Mouse (Mus musculus) kidney, embryonic 15.5 days (tissue): ENCODE data around the gene Smurf1. TPM values are rescaled to one million over a fixed set of nuclear protein-coding genes. Genes with fewer than 3 reads are reported as not detected.

ENCODE experiments used
- ATAC-seq: fragments of 200-750 bp; cut with Nextera tagmentation; replicated peaks from 2 replicates; pipeline ENCODE4 v1.8.0; 2017; ENCODE audit warnings: moderate TSS enrichment; ENCODE audit not compliant: low FRiP score
- H3K27ac ChIP-seq: fragments of 300-500 bp; sonication (generic); 2 replicates; pipeline ENCODE4 v1.5.1; 2015; ENCODE audit warnings: mild to moderate bottlenecking, inconsistent platforms
- H3K27me3 ChIP-seq: fragments of 300-500 bp; sonication (generic); 2 replicates; pipeline ENCODE4 v1.6.1; 2015; ENCODE audit warnings: inconsistent platforms
- H3K36me3 ChIP-seq: fragments of 300-500 bp; sonication (generic); 2 replicates; pipeline ENCODE4 v1.6.1; 2015; ENCODE audit warnings: inconsistent platforms
- H3K4me1 ChIP-seq: fragments of 300-500 bp; sonication (generic); 2 replicates; pipeline ENCODE4 v1.6.1; 2015; ENCODE audit warnings: inconsistent platforms
- H3K4me2 ChIP-seq: fragments of 300-500 bp; sonication (generic); 2 replicates; pipeline ENCODE4 v1.6.1; 2015; ENCODE audit warnings: moderate library complexity, mild to moderate bottlenecking, inconsistent platforms
- H3K4me3 ChIP-seq: fragments of 300-500 bp; sonication (generic); replicated peaks from 2 replicates; pipeline ENCODE4 v1.5.1; 2015; ENCODE audit warnings: mild to moderate bottlenecking, inconsistent platforms
- H3K9ac ChIP-seq: fragments of 300-500 bp; sonication (generic); 2 replicates; pipeline ENCODE4 v1.6.1; 2015; ENCODE audit warnings: mild to moderate bottlenecking, inconsistent platforms
- H3K9me3 ChIP-seq: fragments of 300-500 bp; sonication (generic); replicated peaks from 2 replicates; pipeline ENCODE4 v1.6.1; 2016; ENCODE audit warnings: inconsistent platforms
- WGBS: fragments of 180-500 bp; shearing (Covaris S2); methylation state at CpG from one replicate; pipeline ENCODE4 v1.1.7; 2015; ENCODE audit warnings: mixed read lengths; 5-methylcytosine and 5-hydroxymethylcytosine counted together
- microRNA-seq: library from miRNA; unstranded; fragments of <30 nt; microRNA quantifications from one replicate; pipeline ENCODE4, GENCODE M21; 2016
- polyA plus RNA-seq: library from polyadenylated mRNA; unstranded; fragments of >200 nt; fragmentation: Nextera tagmentation; extraction: Ambion mirVana; gene quantifications from 2 replicates; pipeline ENCODE4 v1.2.1, GENCODE M21; 2015

Smurf1 gene
- polyA plus RNA-seq, 1 experiment from 2014 or later, result 15.4 TPM

DNA sequence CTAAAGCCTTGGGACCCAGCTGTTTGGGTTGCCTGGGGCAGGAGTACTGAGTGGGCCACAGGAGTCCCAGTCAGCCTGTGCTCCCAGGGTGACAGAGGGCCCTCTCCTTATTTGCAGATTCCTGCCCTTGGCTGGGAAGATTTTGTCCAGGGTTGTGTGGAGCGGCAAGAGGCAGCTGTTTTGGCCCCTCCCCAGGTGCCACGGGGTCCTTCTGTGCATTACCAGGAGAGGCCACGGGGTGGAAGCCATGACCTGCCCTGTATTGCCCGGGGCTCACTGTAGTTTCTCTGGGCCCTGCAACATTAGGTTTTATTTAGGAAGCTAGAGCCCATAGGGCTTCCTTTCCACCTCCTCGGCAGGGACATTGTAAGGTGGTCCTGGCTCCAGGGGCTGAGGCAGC lies 111.7 kb downstream of the Smurf1 start:
- H3K4me2 ChIP-seq, result no peak overlapping the region
- H3K27ac ChIP-seq, result no peak overlapping the region
- no peaks in the 10 kb centered on the region for H3K9me3 ChIP-seq
- ATAC-seq, result no peak
- 84% methylated on average over 5 of the region's 5 CpGs for WGBS
- peaks cover 96% of the 10 kb centered on the region for H3K36me3 ChIP-seq
- no peaks in the 10 kb centered on the region for H3K27me3 ChIP-seq
- H3K9ac ChIP-seq, result no peak overlapping the region
- no peaks in the 10 kb centered on the region for H3K4me1 ChIP-seq
- H3K4me3 ChIP-seq, result no peak overlapping the region

DNA sequence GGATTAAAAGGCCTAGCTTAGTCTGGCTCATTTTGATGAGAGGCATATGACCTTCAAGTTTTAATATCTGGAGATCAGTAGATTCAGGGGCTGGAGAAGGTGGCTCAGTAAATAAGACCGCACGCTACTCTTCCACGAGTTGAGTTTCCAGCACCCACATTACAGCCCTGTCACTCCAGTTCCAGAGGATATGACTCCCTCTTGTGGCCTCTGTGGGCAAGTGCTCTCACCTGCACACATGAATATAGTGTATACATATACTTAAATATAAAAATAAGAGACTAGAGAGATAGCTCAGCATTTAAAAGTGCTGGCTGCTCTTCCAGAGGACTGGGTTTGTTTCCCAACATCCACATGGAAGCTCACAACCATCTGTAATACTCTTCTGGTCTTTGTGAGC lies 113.8 kb downstream of the Smurf1 start:
- Histone ChIP-seq H3K27ac (no peak overlapping the region), H3K9me3 (no peaks in the 10 kb centered on the region), H3K4me2 (no peak overlapping the region), H3K36me3 (peaks cover 98% of the 10 kb centered on the region), H3K27me3 (no peaks in the 10 kb centered on the region), H3K9ac (no peak overlapping the region), H3K4me3 (no peak overlapping the region), H3K4me1 (no peaks in the 10 kb centered on the region)
- no peak for ATAC-seq
- 94% methylated on average over 3 of the region's 3 CpGs for WGBS

DNA sequence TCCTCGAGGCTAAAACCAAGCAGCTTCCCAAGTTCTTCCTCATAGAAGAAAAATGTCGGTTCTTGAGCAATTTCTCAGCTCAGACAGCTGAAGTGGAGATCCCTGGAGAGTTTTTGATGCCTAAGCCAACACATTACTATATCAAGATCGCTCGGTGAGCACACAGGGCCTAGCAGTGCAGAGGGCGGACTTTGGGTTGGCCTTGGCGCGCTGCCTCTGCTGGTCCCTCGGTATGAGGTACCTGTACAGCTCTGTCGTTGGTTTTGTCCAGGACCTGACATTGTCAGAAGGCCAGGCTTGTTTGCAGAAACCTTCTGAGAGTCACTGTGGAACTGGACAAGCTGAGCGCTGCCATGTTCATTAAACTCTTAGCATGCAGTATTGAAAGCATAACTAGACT lies 115.7 kb downstream of the Smurf1 start:
- no peak overlapping the region for H3K27ac ChIP-seq
- no peaks in the 10 kb centered on the region for H3K4me1 ChIP-seq
- no peaks in the 10 kb centered on the region for H3K27me3 ChIP-seq
- H3K4me2 ChIP-seq, result no peak overlapping the region
- 93% methylated on average over 10 of the region's 10 CpGs for WGBS
- ATAC-seq, result no peak
- no peak overlapping the region for H3K9ac ChIP-seq
- H3K4me3 ChIP-seq, result no peak overlapping the region
- H3K9me3 ChIP-seq, result no peaks in the 10 kb centered on the region
- H3K36me3 ChIP-seq, result peaks cover 100% of the 10 kb centered on the region

DNA sequence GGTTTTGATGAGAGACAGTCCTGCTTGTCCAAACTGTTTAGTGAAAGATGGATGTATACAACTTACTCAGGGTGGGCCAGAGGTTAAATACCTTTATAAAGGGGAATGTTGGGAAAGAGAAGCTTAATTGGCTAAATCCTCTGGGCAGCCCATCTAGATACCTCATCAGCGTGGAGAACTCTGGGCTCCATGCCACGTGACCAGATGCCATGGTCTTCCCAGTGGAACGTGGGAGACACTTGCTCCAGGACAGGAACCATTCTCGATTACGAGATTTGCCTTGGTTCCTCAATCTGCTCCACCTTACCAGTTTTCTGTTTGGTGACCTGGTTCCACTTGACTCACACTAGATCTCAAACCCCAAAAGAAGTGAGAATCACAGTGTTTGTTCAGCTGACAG lies 116.9 kb downstream of the Smurf1 start:
- H3K9ac ChIP-seq, result no peak overlapping the region
- no peaks in the 10 kb centered on the region for H3K27me3 ChIP-seq
- no peak overlapping the region for H3K27ac ChIP-seq
- peaks cover 100% of the 10 kb centered on the region for H3K36me3 ChIP-seq
- H3K4me3 ChIP-seq, result no peak overlapping the region
- ATAC-seq, result no peak
- no peak overlapping the region for H3K4me2 ChIP-seq
- no peaks in the 10 kb centered on the region for H3K9me3 ChIP-seq
- WGBS, result 85% methylated on average over 5 of the region's 5 CpGs
- no peaks in the 10 kb centered on the region for H3K4me1 ChIP-seq

DNA sequence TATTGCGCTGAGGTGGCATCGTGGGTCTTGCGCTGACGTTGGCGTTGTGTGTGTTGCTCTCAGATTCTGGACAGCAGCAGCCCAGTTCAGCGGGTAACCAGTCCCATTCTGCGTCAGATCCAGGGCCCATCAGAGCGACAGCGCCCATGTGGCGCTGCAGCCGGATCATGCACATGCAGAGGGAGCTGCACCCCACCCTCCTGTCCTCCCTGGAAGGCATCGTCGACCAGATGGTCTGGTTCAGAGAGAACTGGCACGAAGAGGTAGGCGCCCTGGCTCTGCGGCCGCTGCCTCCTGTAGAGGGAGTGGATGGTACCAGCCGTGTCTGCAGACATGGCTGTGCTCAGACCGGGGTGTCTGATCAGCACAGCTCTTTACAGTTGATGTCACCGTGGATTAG lies 120.3 kb downstream of the Smurf1 start:
- 93% methylated on average over 20 of the region's 20 CpGs for WGBS

DNA sequence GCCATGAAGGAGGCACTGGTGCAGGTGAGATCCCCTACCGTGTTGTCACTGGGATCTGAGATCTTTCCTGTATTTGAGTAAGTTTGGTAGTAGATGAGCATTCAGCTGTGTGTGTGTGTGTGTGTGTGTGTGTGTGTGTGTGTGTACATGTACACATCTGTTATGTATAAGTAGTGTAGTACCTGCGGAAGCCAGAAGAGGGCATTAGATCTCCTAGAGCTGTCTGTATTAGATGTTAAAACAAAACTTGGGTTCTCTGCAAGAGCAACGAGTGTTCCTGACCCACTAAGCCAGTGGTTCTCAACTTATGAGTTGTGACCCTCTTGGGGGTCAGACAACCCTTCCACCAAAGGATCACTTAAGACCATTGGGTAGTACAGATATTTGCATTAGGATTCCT lies 129.5 kb downstream of the Smurf1 start:
- no peaks in the 10 kb centered on the region for H3K9me3 ChIP-seq
- no peak overlapping the region for H3K4me2 ChIP-seq
- H3K27me3 ChIP-seq, result no peaks in the 10 kb centered on the region
- ATAC-seq, result no peak
- no peak overlapping the region for H3K4me3 ChIP-seq
- WGBS, result 90% methylated on average over 3 of the region's 3 CpGs
- H3K27ac ChIP-seq, result no peak overlapping the region
- H3K9ac ChIP-seq, result no peak overlapping the region
- H3K36me3 ChIP-seq, result peaks cover 100% of the 10 kb centered on the region
- no peaks in the 10 kb centered on the region for H3K4me1 ChIP-seq

More for the DNA sequence above, 120.3 kb downstream of the Smurf1 start:
- Histone ChIP-seq H3K27me3 (no peaks in the 10 kb centered on the region), H3K4me2 (no peak overlapping the region), H3K4me3 (no peak overlapping the region), H3K9ac (no peak overlapping the region), H3K4me1 (no peaks in the 10 kb centered on the region), H3K27ac (no peak overlapping the region), H3K9me3 (no peaks in the 10 kb centered on the region), H3K36me3 (peaks cover 100% of the 10 kb centered on the region)
- ATAC-seq, result no peak

DNA sequence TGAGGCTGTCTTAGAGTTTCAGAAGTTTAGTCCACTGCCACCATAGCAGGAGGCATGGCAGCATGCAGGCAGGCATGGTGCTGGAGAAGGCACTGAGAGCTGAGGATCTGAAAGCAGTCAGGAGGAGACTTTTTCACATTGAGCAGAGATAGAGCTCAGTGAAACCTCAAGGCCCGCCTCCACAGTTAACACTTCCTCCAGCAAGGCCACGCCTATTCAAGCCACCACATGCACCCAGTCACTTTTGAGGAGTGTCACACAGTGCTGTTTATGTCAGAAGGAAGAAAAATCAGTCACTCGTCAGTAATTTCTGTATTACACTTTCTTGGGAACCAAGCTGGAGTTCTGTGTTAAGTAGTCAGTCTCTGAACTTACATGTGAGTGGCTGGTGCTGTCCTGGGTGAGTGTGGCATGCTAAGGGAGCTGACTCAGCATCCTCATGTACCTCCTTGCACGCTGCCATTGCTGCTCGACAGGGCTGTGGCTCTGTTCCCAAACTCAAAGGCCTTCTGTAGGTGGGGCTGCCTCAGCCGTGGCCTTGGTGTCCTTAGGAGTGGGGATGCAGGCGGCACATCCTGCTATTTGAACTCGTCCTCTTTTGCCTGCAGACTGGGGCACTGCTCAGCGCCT lies 133.7 kb downstream of the Smurf1 start:
- Histone ChIP-seq H3K36me3 (peaks cover 100% of the 10 kb centered on the region), H3K4me1 (no peaks in the 10 kb centered on the region), H3K9ac (no peak overlapping the region), H3K27me3 (no peaks in the 10 kb centered on the region), H3K27ac (no peak overlapping the region), H3K9me3 (no peaks in the 10 kb centered on the region), H3K4me3 (no peak overlapping the region), H3K4me2 (no peak overlapping the region)
- no peak for ATAC-seq
- WGBS, result 88% methylated on average over 9 of the region's 9 CpGs

DNA sequence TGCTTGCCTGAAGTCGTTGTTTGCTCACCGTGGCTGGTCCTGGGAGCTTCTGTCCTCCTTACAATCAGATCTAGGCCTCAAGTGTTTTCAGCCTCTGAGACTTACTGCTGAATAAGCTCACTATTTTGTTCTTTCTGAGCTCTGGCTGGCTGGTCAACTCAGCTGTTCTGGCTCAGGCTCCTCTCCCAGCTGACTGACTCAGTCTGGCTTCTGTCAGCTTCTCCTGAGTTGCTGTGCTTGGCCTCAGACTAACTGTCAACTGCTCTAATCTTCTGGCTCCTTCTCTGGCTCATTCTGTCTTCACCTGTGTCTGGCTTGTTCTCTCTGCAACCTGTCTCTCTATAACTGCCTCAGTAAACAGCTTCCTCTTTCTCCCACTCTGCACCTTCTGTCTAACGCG lies 136.0 kb downstream of the Smurf1 start:
- Histone ChIP-seq H3K36me3 (peaks cover 100% of the 10 kb centered on the region), H3K27me3 (no peaks in the 10 kb centered on the region), H3K27ac (no peak overlapping the region), H3K4me3 (no peak overlapping the region), H3K9ac (no peak overlapping the region), H3K9me3 (no peaks in the 10 kb centered on the region), H3K4me2 (no peak overlapping the region), H3K4me1 (no peaks in the 10 kb centered on the region)
- no peak for ATAC-seq
- WGBS, result 92% methylated on average over 4 of the region's 4 CpGs

DNA sequence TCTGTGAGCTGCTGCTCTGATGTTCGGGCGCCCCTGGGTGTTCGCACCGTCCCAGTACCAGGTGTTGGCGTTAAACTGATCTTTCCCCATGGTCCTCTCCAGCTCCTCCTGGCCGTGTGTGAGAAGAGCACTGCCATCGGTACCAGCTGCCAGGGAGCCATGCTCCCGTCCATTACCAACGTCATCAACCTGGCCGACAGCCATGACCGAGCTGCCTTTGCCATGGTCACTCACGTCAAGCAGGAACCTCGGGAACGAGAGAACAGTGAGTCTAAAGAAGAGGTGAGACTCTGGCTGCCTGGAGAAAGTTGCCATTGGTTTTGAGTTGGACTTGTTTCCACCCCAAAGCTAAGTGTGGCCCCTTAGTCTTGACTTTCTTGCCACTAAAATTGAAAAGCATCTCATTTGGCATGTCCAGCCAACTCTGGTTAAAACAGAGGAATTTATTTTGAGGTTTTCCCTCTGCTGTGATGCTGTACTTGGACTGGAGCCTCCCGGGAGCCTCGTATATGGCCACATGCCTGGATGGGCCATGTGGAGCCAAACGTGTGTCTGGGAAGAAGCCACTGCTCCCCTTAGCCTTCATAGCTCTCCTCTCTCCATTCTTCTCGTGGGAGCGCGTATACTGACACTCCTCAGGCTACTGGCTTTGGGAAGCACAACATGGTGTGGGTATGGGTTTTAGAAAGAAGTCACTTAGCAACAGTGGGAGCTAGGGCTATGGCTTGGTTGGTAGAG lies 137.1 kb downstream of the Smurf1 start:
- H3K9me3 ChIP-seq, result no peaks in the 10 kb centered on the region
- H3K4me1 ChIP-seq, result no peaks in the 10 kb centered on the region
- WGBS, result 93% methylated on average over 20 of the region's 20 CpGs
- H3K9ac ChIP-seq, result no peak overlapping the region
- no peak overlapping the region for H3K4me3 ChIP-seq
- no peak for ATAC-seq
- no peak overlapping the region for H3K4me2 ChIP-seq
- H3K27me3 ChIP-seq, result no peaks in the 10 kb centered on the region
- no peak overlapping the region for H3K27ac ChIP-seq
- peaks cover 100% of the 10 kb centered on the region for H3K36me3 ChIP-seq

Small RNA genes within 50 kb of the gene (microRNA-seq; reads per million reads assigned to microRNA genes)
- gene Mir7039, result not detected

Other genes starting within 250 kb of the Smurf1 start
- gene Tmem130, start 204.0 kb downstream of the Smurf1 start, polyA plus RNA-seq, result 0.50 and 2.5 TPM in 2 replicates
- gene Trrap, start 198.1 kb downstream of the Smurf1 start, polyA plus RNA-seq, result 70.0 and 84.0 TPM in 2 replicates
- not detected in 2 replicates for gene Gm4871, start 66.9 kb upstream of the Smurf1 start, polyA plus RNA-seq
- not detected in 2 replicates for gene 1700018F24Rik, start 77.1 kb upstream of the Smurf1 start, polyA plus RNA-seq
- gene Arpc1a, start 118.0 kb upstream of the Smurf1 start, polyA plus RNA-seq, result 138 and 140 TPM in 2 replicates
- gene Kpna7, start 118.2 kb upstream of the Smurf1 start, polyA plus RNA-seq, result not detected in 2 replicates
- 294 and 313 TPM in 2 replicates for gene Arpc1b, start 148.4 kb upstream of the Smurf1 start, polyA plus RNA-seq
- 104 and 106 TPM in 2 replicates for gene Pdap1, start 174.4 kb upstream of the Smurf1 start, polyA plus RNA-seq
- gene Bud31, start 174.5 kb upstream of the Smurf1 start, polyA plus RNA-seq, result 196 TPM in 2 replicates
- 16.9 and 17.4 TPM in 2 replicates for gene Ptcd1, start 201.3 kb upstream of the Smurf1 start, polyA plus RNA-seq
- 52.0 and 57.6 TPM in 2 replicates for gene Cpsf4, start 201.4 kb upstream of the Smurf1 start, polyA plus RNA-seq
- gene Atp5j2, start 226.2 kb upstream of the Smurf1 start, polyA plus RNA-seq, result 744 and 779 TPM in 2 replicates
- 8.1 and 9.9 TPM in 2 replicates for gene Zkscan14, start 236.0 kb upstream of the Smurf1 start, polyA plus RNA-seq
- gene Zkscan5, start 238.7 kb upstream of the Smurf1 start, polyA plus RNA-seq, result 14.1 and 14.4 TPM in 2 replicates